Mouse (Mus musculus) Patski (cell line): Measurements from ENCODE around the gene Dpm2. TPM values are rescaled to one million over a fixed set of nuclear protein-coding genes. Genes with fewer than 3 reads are reported as not detected.
A peak's percentile ranks its signal among the peaks of the same experiment; 100 is the strongest.

Source experiments
- ATAC-seq: fragments of 100-300 bp; one replicate; pipeline ENCODE4 v1.8.0; 2021
- CTCF ChIA-PET: fragments of 350-600 bp; sonication (Branson Sonifier 250); formaldehyde crosslinking; loops from one replicate; lab custom pipeline; 2022; ENCODE audit warnings: inconsistent platforms; lab: Charles Lee
- POLR2A ChIA-PET: fragments of 350-600 bp; sonication (Branson Sonifier 250); formaldehyde crosslinking; loops from one replicate; lab custom pipeline; 2022; ENCODE audit warnings: antibody characterized with exemption, inconsistent platforms; lab: Charles Lee
- DNase-seq: peaks from one replicate; pipeline ENCODE4 v3.0.0-alpha.2; 2011; ENCODE audit warnings: low read depth, low spot score
- H3K27me3 ChIP-seq: fragments of 371-371 bp; one replicate; pipeline ENCODE4 v1.5.1; 2021
- CTCF ChIP-seq: fragments of 100-300 bp; IDR thresholded peaks from one replicate; pipeline ENCODE4 v1.5.1; 2021
- in situ Hi-C: fragments of 300-500 bp; cut with MboI; formaldehyde crosslinking; loops from 3 replicates; pipeline ENCODE4 v1.11.1; 2018; ENCODE audit warnings: low pct_unique_long_range_greater_than_20kb, mixed read lengths
- polyA plus RNA-seq: library from polyadenylated mRNA; unstranded; gene quantifications from one replicate; pipeline ENCODE4 v1.2.3, GENCODE M21; 2021

Dpm2 gene
- polyA plus RNA-seq, 1 experiment from 2014 or later, result 59.3 TPM

GRCm38 (mm10) chr2:32543031-32543449 is 27.6 kb upstream of the Dpm2 start:
- TF ChIP-seq CTCF, result no peak
- ATAC-seq (no peak), DNase-seq (no peak)
- H3K27me3 ChIP-seq, result no peaks in the 10 kb centered on the region
- ChIA-PET CTCF (interaction anchor here (0.9 to 1.5 kb wide), 3 partner anchors 21 to 138 kb away, joined by 3 to 4 read pairs (median 3); no protein-coding TSS in a partner anchor), POLR2A (interaction anchor here (1.2 kb wide), 1 partner anchor 24 kb away, joined by 3 read pairs; no protein-coding TSS in a partner anchor)
- in situ Hi-C loops, result no loop called here

GRCm38 (mm10) chr2:32546951-32547350 is 23.7 kb upstream of the Dpm2 start:
- ChIA-PET CTCF (interaction anchor here (1.0 to 2.0 kb wide), 5 partner anchors 8 to 60 kb away, joined by 3 to 11 read pairs (median 3); no protein-coding TSS in a partner anchor), POLR2A (no interaction called here)
- H3K27me3 ChIP-seq, result no peaks in the 10 kb centered on the region
- no peak for TF ChIP-seq CTCF
- in situ Hi-C loops, result no loop called here
- DNase-seq (no peak), ATAC-seq (no peak)

- CTCF ChIA-PET, result interaction anchor here (1.0 to 1.3 kb wide), 3 partner anchors 8 to 60 kb away, joined by 3 read pairs; no protein-coding TSS in a partner anchor
- H3K27me3 ChIP-seq, result no peaks in the 10 kb centered on the region
- TF ChIP-seq CTCF, result no peak
- in situ Hi-C loops, result no loop called here
- DNase-seq (no peak), ATAC-seq (no peak)
- POLR2A ChIA-PET, result no interaction called here
These were observed 23.3 kb upstream of the Dpm2 start for GRCm38 (mm10) chr2:32547380-32547779.

GRCm38 (mm10) chr2:32547964-32548739 is 22.5 kb upstream of the Dpm2 start:
- TF ChIP-seq CTCF, result no peak
- no peaks in the 10 kb centered on the region for H3K27me3 ChIP-seq
- ATAC-seq (peak; percentile 31), DNase-seq (no peak)
- ChIA-PET POLR2A (no interaction called here), CTCF (interaction anchor here (1.0 kb wide), 1 partner anchor 61 kb away, joined by 3 read pairs; no protein-coding TSS in a partner anchor)
- in situ Hi-C loops, result no loop called here

GRCm38 (mm10) chr2:32549171-32549570 is 21.5 kb upstream of the Dpm2 start:
- POLR2A ChIA-PET, result no interaction called here
- TF ChIP-seq CTCF, result no peak
- in situ Hi-C loops, result no loop called here
- no peak for ATAC-seq
- no peaks in the 10 kb centered on the region for H3K27me3 ChIP-seq
- CTCF ChIA-PET, result no interaction called here
- DNase-seq, result no peak

GRCm38 (mm10) chr2:32549764-32550163 is 20.9 kb upstream of the Dpm2 start:
- POLR2A ChIA-PET, result no interaction called here
- no peaks in the 10 kb centered on the region for H3K27me3 ChIP-seq
- CTCF ChIA-PET, result no interaction called here
- DNase-seq (no peak), ATAC-seq (no peak)
- TF ChIP-seq CTCF, result no peak
- in situ Hi-C loops, result no loop called here

- in situ Hi-C loops, result no loop called here
- no peak for DNase-seq
- ChIA-PET POLR2A (no interaction called here), CTCF (interaction anchor here (1.3 to 1.5 kb wide), 2 partner anchors 11 to 63 kb away, joined by 3 to 4 read pairs; no protein-coding TSS in a partner anchor)
- ATAC-seq, result no peak
- no peak for TF ChIP-seq CTCF
- no peaks in the 10 kb centered on the region for H3K27me3 ChIP-seq
These were observed 19.4 kb upstream of the Dpm2 start for GRCm38 (mm10) chr2:32551236-32551635.

GRCm38 (mm10) chr2:32553592-32554148 is 17.0 kb upstream of the Dpm2 start:
- DNase-seq (no peak), ATAC-seq (no peak)
- ChIA-PET CTCF (interaction anchor here (1.1 kb wide), 1 partner anchor 65 kb away, joined by 3 read pairs; no protein-coding TSS in a partner anchor), POLR2A (no interaction called here)
- in situ Hi-C loops, result no loop called here
- no peaks in the 10 kb centered on the region for H3K27me3 ChIP-seq
- TF ChIP-seq CTCF, result no peak

GRCm38 (mm10) chr2:32555484-32555883 is 15.2 kb upstream of the Dpm2 start:
- H3K27me3 ChIP-seq, result no peaks in the 10 kb centered on the region
- CTCF ChIA-PET, result interaction anchor here (1.0 to 1.6 kb wide), 2 partner anchors 9 to 13 kb away, joined by 3 read pairs; no protein-coding TSS in a partner anchor
- in situ Hi-C loops, result no loop called here
- no peak for ATAC-seq
- TF ChIP-seq CTCF, result no peak
- DNase-seq, result no peak
- POLR2A ChIA-PET, result no interaction called here

GRCm38 (mm10) chr2:32556019-32556418 is 14.6 kb upstream of the Dpm2 start:
- no peaks in the 10 kb centered on the region for H3K27me3 ChIP-seq
- DNase-seq (no peak), ATAC-seq (no peak)
- in situ Hi-C loops, result no loop called here
- POLR2A ChIA-PET, result no interaction called here
- TF ChIP-seq CTCF, result no peak
- CTCF ChIA-PET, result interaction anchor here (1.5 to 1.6 kb wide), 2 partner anchors 9 to 19 kb away, joined by 3 read pairs; partner anchors contain the start of genes 9430097D07Rik and Pip5kl1
